Mouse (Mus musculus): ENCODE results near the gene Cdc42bpg. TPM values are rescaled to one million over a fixed set of nuclear protein-coding genes. Genes with fewer than 3 reads are reported as not detected.

Gene Cdc42bpg
- polyA plus RNA-seq, 1 experiment from 2014 or later: 1.0 TPM

- H3K4me2 ChIP-seq (ENCODE audit: low read length): no peak overlapping the region
- 82% methylated on average over 8 of the region's 8 CpGs for WGBS
- H3K27me3 ChIP-seq (ENCODE audit: insufficient read depth, low read length): no peaks in the 10 kb centered on the region
- DNase-seq (ENCODE audit: low spot score) (no peak), ATAC-seq (replicated peaks; ENCODE audit: low FRiP score, low read depth) (no peak)
- no peaks in the 10 kb centered on the region for H3K4me1 ChIP-seq (replicated peaks; ENCODE audit: insufficient read depth, low read length)
- no peak for TF ChIP-seq CTCF (IDR thresholded peaks at IDR 0.05; ENCODE audit: low read depth)
- no peak overlapping the region for H3K4me3 ChIP-seq (replicated peaks; ENCODE audit: low read depth, low read length)
- H3K9ac ChIP-seq (ENCODE audit: low read depth, low read length): no peak overlapping the region
- peaks cover 72% of the 10 kb centered on the region for H3K36me3 ChIP-seq (ENCODE audit: insufficient read depth, low read length)
- no peaks in the 10 kb centered on the region for H3K9me3 ChIP-seq (replicated peaks; ENCODE audit: low read length)
- H3K27ac ChIP-seq: no peak overlapping the region
Measured at GRCm38 (mm10) chr19:6314513-6314912, 8.3 kb downstream of the Cdc42bpg start.

GRCm38 (mm10) chr19:6315573-6315972 lies 9.3 kb downstream of the Cdc42bpg start:
- no peaks in the 10 kb centered on the region for H3K4me1 ChIP-seq (replicated peaks; ENCODE audit: insufficient read depth, low read length)
- H3K36me3 ChIP-seq (ENCODE audit: insufficient read depth, low read length): peaks cover 64% of the 10 kb centered on the region
- no peak for TF ChIP-seq CTCF (IDR thresholded peaks at IDR 0.05; ENCODE audit: low read depth)
- H3K9ac ChIP-seq (ENCODE audit: low read depth, low read length): no peak overlapping the region
- no peak overlapping the region for H3K27ac ChIP-seq
- H3K4me3 ChIP-seq (replicated peaks; ENCODE audit: low read depth, low read length): no peak overlapping the region
- DNase-seq (ENCODE audit: low spot score): no peak
- 80% methylated on average over 14 of the region's 14 CpGs for WGBS
- H3K4me2 ChIP-seq (ENCODE audit: low read length): no peak overlapping the region
- no peaks in the 10 kb centered on the region for H3K9me3 ChIP-seq (replicated peaks; ENCODE audit: low read length)
- no peaks in the 10 kb centered on the region for H3K27me3 ChIP-seq (ENCODE audit: insufficient read depth, low read length)
- no peak for ATAC-seq (replicated peaks; ENCODE audit: low FRiP score, low read depth)

- Histone ChIP-seq H3K4me3 (replicated peaks; ENCODE audit: low read depth, low read length) (no peak overlapping the region), H3K27ac (no peak overlapping the region), H3K36me3 (ENCODE audit: insufficient read depth, low read length) (peaks cover 63% of the 10 kb centered on the region), H3K27me3 (ENCODE audit: insufficient read depth, low read length) (no peaks in the 10 kb centered on the region), H3K4me1 (replicated peaks; ENCODE audit: insufficient read depth, low read length) (no peaks in the 10 kb centered on the region), H3K9ac (ENCODE audit: low read depth, low read length) (no peak overlapping the region), H3K4me2 (ENCODE audit: low read length) (no peak overlapping the region), H3K9me3 (replicated peaks; ENCODE audit: low read length) (no peaks in the 10 kb centered on the region)
- no peak for ATAC-seq (replicated peaks; ENCODE audit: low FRiP score, low read depth)
- no peak for DNase-seq (ENCODE audit: low spot score)
- no peak for TF ChIP-seq CTCF (IDR thresholded peaks at IDR 0.05; ENCODE audit: low read depth)
- WGBS: 94% methylated on average over 12 of the region's 12 CpGs
Measured at GRCm38 (mm10) chr19:6318145-6318544, 11.9 kb downstream of the Cdc42bpg start.

- 79% methylated on average over 8 of the region's 8 CpGs for WGBS
- no peak for TF ChIP-seq CTCF (IDR thresholded peaks at IDR 0.05; ENCODE audit: low read depth)
- Histone ChIP-seq H3K27ac (peak overlapping the region; percentile 42; the same call in 1 of the 2 replicates), H3K36me3 (ENCODE audit: insufficient read depth, low read length) (peaks cover 34% of the 10 kb centered on the region), H3K9ac (ENCODE audit: low read depth, low read length) (no peak overlapping the region), H3K4me3 (replicated peaks; ENCODE audit: low read depth, low read length) (no peak overlapping the region), H3K9me3 (replicated peaks; ENCODE audit: low read length) (no peaks in the 10 kb centered on the region), H3K4me2 (ENCODE audit: low read length) (no peak overlapping the region), H3K4me1 (replicated peaks; ENCODE audit: insufficient read depth, low read length) (no peaks in the 10 kb centered on the region), H3K27me3 (ENCODE audit: insufficient read depth, low read length) (no peaks in the 10 kb centered on the region)
- ATAC-seq (replicated peaks; ENCODE audit: low FRiP score, low read depth) (0 out of 2 replicates have a peak, but pooled peaks have one; percentile 2), DNase-seq (ENCODE audit: low spot score) (no peak)
Measured at GRCm38 (mm10) chr19:6321358-6321757, 15.1 kb downstream of the Cdc42bpg start.

GRCm38 (mm10) chr19:6321786-6322621 lies 15.7 kb downstream of the Cdc42bpg start:
- no peaks in the 10 kb centered on the region for H3K9me3 ChIP-seq (replicated peaks; ENCODE audit: low read length)
- WGBS: 65% methylated on average over 33 of the region's 33 CpGs
- H3K4me3 ChIP-seq (replicated peaks; ENCODE audit: low read depth, low read length): no peak overlapping the region
- no peak overlapping the region for H3K4me2 ChIP-seq (ENCODE audit: low read length)
- TF ChIP-seq CTCF (IDR thresholded peaks at IDR 0.05; ENCODE audit: low read depth): no peak
- H3K9ac ChIP-seq (ENCODE audit: low read depth, low read length): no peak overlapping the region
- H3K27me3 ChIP-seq (ENCODE audit: insufficient read depth, low read length): no peaks in the 10 kb centered on the region
- H3K4me1 ChIP-seq (replicated peaks; ENCODE audit: insufficient read depth, low read length): no peaks in the 10 kb centered on the region
- ATAC-seq (replicated peaks; ENCODE audit: low FRiP score, low read depth): peak; percentile 50
- no peak for DNase-seq (ENCODE audit: low spot score)
- H3K36me3 ChIP-seq (ENCODE audit: insufficient read depth, low read length): peaks cover 29% of the 10 kb centered on the region
- peak overlapping the region; percentile 42; the same call in 1 of the 2 replicates for H3K27ac ChIP-seq

- Histone ChIP-seq H3K4me2 (ENCODE audit: low read length) (no peak overlapping the region), H3K4me1 (replicated peaks; ENCODE audit: insufficient read depth, low read length) (no peaks in the 10 kb centered on the region), H3K36me3 (ENCODE audit: insufficient read depth, low read length) (peaks cover 12% of the 10 kb centered on the region; the same call in 1 of the 2 replicates), H3K9ac (ENCODE audit: low read depth, low read length) (no peak overlapping the region), H3K27me3 (ENCODE audit: insufficient read depth, low read length) (no peaks in the 10 kb centered on the region), H3K27ac (no peak overlapping the region), H3K4me3 (replicated peaks; ENCODE audit: low read depth, low read length) (no peak overlapping the region), H3K9me3 (replicated peaks; ENCODE audit: low read length) (no peaks in the 10 kb centered on the region)
- no peak for TF ChIP-seq CTCF (IDR thresholded peaks at IDR 0.05; ENCODE audit: low read depth)
- WGBS: 85% methylated on average over 9 of the region's 9 CpGs
- DNase-seq (ENCODE audit: low spot score): no peak
- no peak for ATAC-seq (replicated peaks; ENCODE audit: low FRiP score, low read depth)
Measured at GRCm38 (mm10) chr19:6324751-6325150, 18.5 kb downstream of the Cdc42bpg start.
